Mouse (Mus musculus): ENCODE measurements at regions not wholly inside any gene's neighbourhood (a gene's known extent, or its start where the extent isn't known, plus 50 kb on each side); places are given as distances from the start of the nearest gene placed in this dataset.

- no peak for DNase-seq
Measured at GRCm38 (mm10) chrX:95291676-95292075, 95.0 kb upstream of the Arhgef9 start.

- DNase-seq = no peak
Measured at GRCm38 (mm10) chrX:95282038-95282437, 85.4 kb upstream of the Arhgef9 start.

DNA sequence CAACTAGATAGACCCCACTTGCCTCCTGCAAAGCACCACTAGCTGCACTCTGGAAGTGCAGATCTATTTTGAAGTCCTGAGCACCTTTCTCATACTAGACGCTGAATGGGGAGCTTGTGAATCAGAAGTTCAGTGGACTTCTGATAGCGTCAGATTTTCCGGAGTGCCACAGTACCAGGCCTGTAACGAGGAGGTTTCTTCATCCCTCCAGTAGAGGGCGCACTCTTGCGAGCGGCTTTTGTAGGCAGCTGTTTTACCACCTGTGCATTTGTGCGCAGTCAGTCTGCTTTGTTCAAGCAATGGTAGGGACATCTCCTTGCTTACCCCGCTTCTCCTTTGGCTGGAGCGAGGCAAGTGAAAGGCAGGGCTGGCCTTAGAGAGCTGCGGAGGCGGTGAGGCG is 56.9 kb upstream of the Arhgef9 start:
- peak; percentile 23 to 53 for DNase-seq
